Mouse (Mus musculus) B cell, adult 2 months (primary cell): ENCODE measurements around the gene Tmem132e.

Experiments
- DNase-seq, 2 experiments: peaks; one replicate each; pipeline ENCODE4 v3.0.0; 2022

The Tmem132e gene

GRCm38 (mm10) chr11:82388371-82389313 lies at the start of gene Tmem132e:
TSS of gene Tmem132e (plus strand) at chr11:82388900.
- peak; percentile 19 to 23 for DNase-seq

GRCm38 (mm10) chr11:82339921-82340401 lies 48.7 kb upstream of the Tmem132e start:
- DNase-seq: no peak

- no peak for DNase-seq
Observed at GRCm38 (mm10) chr11:82340416-82340815, 48.3 kb upstream of the Tmem132e start.

GRCm38 (mm10) chr11:82340900-82341299 lies 47.8 kb upstream of the Tmem132e start:
- DNase-seq: no peak

GRCm38 (mm10) chr11:82351039-82351438 lies 37.7 kb upstream of the Tmem132e start:
- DNase-seq: no peak

GRCm38 (mm10) chr11:82370151-82370550 lies 18.5 kb upstream of the Tmem132e start:
- no peak for DNase-seq

GRCm38 (mm10) chr11:82371577-82371976 lies 17.1 kb upstream of the Tmem132e start:
- DNase-seq: peak in 1 of 2 experiments; percentile 16

- no peak for DNase-seq
Observed at GRCm38 (mm10) chr11:82380606-82381202, 8.0 kb upstream of the Tmem132e start.

GRCm38 (mm10) chr11:82386970-82387540 lies 1.6 kb upstream of the Tmem132e start:
- no peak for DNase-seq

- DNase-seq: peak; percentile 10 to 19
Observed at GRCm38 (mm10) chr11:82387711-82388341, 874 bp upstream of the Tmem132e start.

GRCm38 (mm10) chr11:82389396-82390291 lies 944 bp downstream of the Tmem132e start:
- DNase-seq: peak; percentile 19 to 33

- no peak for DNase-seq
Observed at GRCm38 (mm10) chr11:82392341-82392740, 3.6 kb downstream of the Tmem132e start.

- peak; percentile 71 for DNase-seq
Observed at GRCm38 (mm10) chr11:82399621-82400020, 10.9 kb downstream of the Tmem132e start.

GRCm38 (mm10) chr11:82405641-82406040 lies 16.9 kb downstream of the Tmem132e start:
- no peak for DNase-seq

GRCm38 (mm10) chr11:82406358-82407221 lies 17.9 kb downstream of the Tmem132e start:
- DNase-seq: no peak

- no peak for DNase-seq
Observed at GRCm38 (mm10) chr11:82412496-82412895, 23.8 kb downstream of the Tmem132e start.

GRCm38 (mm10) chr11:82418337-82419041 lies 29.8 kb downstream of the Tmem132e start:
- no peak for DNase-seq

GRCm38 (mm10) chr11:82421909-82422308 lies 33.2 kb downstream of the Tmem132e start:
- peak in 1 of 2 experiments; percentile 14 for DNase-seq

- DNase-seq: no peak
Observed at GRCm38 (mm10) chr11:82423521-82423920, 34.8 kb downstream of the Tmem132e start.

GRCm38 (mm10) chr11:82428801-82429200 lies 40.1 kb downstream of the Tmem132e start:
- DNase-seq: no peak
